Mouse (Mus musculus): ENCODE measurements at regions not wholly inside any gene's neighbourhood (a gene's known extent, or its start where the extent isn't known, plus 50 kb on each side); places are given as distances from the start of the nearest gene placed in this dataset.

DNA sequence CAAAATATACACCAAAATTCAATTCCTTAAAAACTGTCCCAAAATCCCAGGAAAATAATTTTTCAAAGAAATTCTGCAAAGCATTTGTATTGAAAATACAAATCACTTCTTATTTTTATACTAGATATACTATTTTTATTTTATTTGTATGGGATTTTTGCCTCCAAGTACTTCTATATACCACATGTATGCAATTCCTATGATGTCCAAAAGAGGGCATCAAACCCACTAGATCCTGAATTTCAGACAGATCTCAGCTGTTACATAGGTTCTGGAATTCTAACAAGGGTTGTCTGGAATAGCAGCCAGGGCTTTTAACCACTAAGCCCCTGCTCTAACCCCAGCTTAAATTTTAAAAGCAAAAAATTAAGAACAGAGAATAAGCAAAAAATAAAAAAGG, 185.2 kb upstream of the Dgkb start:
- peak; percentile 3 for DNase-seq (ENCODE audit: low read depth)

DNA sequence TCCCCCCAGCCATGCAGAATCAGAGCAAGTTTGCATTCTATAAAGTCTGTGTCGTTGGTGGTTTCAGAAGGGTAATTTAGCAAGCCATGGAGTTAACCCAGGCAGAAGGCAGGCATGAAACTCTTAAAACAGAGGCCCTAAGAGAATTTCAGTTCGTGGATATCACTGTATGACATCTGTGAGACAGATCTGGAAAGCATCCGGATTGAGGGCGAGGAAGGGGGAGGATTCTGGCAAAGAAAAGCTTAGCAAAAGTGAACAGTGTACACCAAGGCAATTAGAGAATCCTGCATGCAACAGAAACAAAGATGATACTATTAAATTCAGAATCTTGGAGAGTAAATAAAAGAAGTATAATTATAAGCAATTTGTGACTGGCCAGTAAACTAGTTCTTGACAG, 184.2 kb upstream of the Dgkb start:
- no peak for DNase-seq (ENCODE audit: low read depth)

DNA sequence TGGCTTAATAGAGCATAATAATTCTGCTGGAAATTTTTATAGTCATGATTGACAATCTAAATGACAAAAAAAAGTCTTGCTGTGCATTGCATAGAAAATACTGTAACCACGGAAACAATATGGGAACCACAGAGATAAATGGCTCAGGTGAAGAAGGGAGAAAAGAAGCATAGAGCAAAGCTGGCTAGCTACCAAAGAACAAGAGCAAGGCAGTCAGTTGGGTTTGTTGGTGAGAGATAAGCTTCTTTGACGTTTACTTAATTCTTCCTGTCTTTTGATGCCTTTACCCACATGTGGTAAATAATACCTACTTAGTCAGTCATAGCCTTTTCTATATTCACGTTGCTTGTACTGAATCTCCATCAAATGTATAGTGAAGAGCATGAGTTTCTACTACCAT, 171.3 kb upstream of the Dgkb start:
- DNase-seq (ENCODE audit: low read depth) = peak; percentile 1

DNA sequence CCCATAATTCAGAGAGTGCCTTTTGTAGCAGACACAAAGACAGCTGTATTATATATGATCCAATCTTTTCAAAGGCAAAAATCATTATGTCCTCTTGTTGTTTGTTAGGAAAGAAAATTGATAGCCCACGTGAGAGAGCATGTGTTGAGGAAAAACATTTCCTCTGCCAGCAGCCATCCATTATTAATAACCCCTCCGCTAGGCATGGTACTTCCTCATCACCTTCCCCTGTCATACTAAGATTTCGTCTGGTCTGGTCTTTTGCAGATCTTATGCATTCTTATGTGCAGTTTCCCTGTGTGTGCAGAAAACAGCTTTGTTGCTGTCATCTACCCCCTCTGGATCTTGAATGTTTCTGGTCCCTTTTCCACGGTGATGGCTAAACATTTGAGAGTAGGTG, 164.2 kb upstream of the Dgkb start:
- no peak for DNase-seq (ENCODE audit: low read depth)

GRCm38 (mm10) chr12:37654256-37654655, 163.3 kb upstream of the Dgkb start:
- no peak for DNase-seq (ENCODE audit: low read depth)

DNA sequence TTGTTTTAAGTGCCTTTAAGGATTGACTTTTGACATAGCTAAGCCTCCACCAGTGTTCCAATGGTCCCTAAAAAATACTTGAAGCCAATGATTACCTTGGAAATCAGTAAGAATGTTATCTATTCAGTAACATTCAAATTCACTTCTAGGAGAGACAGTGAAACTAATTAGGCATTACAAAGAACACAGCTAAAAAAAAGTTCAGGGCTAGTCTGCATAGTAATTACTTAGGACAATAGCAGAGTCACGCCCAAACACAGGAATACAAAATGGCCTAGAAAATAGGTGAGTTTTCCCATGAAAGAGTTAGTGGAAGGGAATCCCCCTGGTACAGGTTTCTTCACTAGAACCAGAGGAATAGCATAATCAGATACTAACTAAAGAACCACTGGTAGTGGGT, 157.5 kb upstream of the Dgkb start:
- DNase-seq (ENCODE audit: low read depth) = no peak

DNA sequence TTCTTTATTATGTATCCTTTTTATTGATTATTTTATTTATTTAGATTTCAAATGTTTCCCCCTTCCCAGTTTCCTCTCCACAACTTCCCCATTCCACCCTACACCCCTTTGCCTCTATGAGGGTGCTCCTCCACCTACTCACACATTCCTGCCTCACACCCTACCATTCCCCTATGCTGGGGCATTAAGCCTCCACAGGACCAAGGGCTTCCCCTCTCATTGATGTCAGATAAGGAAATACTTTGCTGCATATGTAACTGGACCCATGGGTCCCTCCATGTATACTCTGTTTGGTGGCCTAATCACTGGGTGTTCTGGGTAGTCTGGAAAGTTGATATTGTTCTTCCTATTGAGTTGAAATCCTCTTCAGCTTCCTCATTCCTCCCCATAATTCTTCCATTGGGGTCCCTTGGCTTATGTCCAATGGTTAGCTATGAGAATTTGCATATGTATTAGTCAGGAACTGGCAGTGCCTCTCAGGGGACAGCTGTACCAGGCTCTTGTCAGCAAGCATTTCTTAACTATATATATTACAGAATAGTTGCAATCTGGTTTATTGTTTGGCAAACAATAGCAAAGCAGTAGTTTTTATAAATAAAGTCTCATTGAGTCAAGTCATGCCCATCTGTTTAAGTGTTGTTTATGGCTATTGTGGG, 134.9 kb upstream of the Dgkb start:
- DNase-seq (ENCODE audit: low read depth) = no peak

DNA sequence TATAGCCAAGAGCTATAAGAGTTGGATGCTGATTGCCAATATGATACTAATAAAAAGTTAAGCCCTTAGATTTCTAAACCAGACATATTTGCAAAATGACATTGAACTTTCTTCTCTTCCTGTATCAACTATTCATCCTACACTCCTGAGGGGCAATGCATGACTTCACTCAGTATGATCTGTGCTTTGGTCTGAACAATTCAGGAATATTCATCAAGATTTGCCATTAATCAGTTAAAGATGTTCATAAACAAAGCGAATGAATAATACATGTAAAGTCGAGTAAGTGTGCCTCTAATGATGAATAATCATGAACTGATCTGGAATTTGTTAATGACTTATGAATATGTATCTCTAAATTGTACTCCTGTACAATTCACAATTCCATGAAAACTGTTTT, 124.9 kb upstream of the Dgkb start:
- no peak for DNase-seq (ENCODE audit: low read depth)

Measured in 416B (cell line).